Mouse (Mus musculus): ENCODE measurements around the gene Chit1. TPM values are rescaled to one million over a fixed set of nuclear protein-coding genes. Genes with fewer than 3 reads are reported as not detected.

The Chit1 gene
- polyA plus RNA-seq, 1 experiment from 2014 or later = 0.13 TPM

DNA sequence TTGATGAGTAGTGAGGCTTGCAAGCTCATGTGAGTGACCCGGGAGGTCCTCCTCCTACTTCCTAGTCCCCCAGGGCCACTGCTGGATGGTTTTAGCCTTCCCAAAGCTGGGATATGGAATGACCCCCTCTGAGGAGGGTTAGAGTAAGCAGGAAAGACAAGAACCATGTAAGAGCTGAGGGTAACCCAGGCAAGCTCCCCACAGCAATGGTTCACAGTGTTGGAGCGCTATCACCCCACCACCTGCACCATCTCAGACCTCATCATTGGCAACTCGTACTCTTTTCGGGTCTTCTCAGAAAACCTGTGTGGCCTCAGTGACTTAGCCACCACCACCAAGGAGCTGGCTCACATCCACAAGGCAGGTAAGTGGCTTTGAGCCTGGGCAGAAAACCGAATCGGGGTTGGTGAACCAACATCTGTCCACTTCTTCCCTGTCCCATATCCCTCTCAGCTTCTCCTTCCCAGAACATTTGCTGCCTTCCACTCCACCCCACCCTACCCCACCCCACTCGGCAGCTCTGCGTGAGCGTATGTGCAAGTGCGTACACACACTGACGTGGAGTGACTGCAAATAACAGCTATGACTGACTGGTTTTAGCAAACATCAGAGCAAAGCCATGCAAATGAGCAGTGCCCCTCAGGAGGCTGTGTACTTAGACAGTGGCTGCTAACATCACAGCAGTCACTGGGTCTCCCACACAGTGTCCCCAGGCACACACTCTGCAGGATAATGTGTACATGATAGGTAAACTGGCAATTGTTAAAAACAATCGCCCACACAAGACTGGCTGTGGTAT lies 87.4 kb downstream of the Chit1 start:
- Histone ChIP-seq H3K4me3 (ENCODE audit: low read depth, low read length) (no peak overlapping the region), H3K9me3 (replicated peaks; ENCODE audit: control insufficient read depth, low read length) (no peaks in the 10 kb centered on the region), H3K4me1 (ENCODE audit: control insufficient read depth, insufficient read depth, low read length) (peaks cover 10% of the 10 kb centered on the region; the same call in 1 of the 2 replicates), H3K27ac (ENCODE audit: low read depth, low read length) (no peak overlapping the region), H3K36me3 (ENCODE audit: control insufficient read depth, insufficient read depth, low read length) (no peaks in the 10 kb centered on the region), H3K9ac (ENCODE audit: low read length) (no peak overlapping the region), H3K4me2 (ENCODE audit: low read length) (no peak overlapping the region), H3K27me3 (replicated peaks; ENCODE audit: control insufficient read depth, insufficient read depth, low read length) (no peaks in the 10 kb centered on the region)
- ATAC-seq (no peak), DNase-seq (ENCODE audit: low spot score) (no peak)
- WGBS = 75% methylated on average over 12 of the region's 12 CpGs

DNA sequence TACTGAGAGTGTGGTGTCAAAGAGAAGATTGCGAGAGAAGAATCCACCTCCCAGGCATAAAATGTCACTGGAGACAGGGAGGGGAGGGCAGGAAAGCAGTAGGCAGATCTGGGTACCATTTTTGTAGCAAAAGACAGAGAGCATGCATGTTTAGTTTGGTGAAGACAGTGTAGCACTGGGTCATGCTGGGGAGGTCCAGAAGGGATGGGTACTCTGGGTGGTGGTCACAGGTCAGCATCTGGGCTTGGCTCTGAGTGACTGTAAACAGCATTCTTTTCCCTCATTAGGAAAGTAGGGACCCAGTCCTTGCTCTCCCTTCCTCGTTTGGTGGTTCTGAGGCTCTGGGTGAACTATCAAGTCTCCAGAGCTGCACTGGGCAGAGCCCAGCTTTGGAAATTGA lies 89.4 kb downstream of the Chit1 start:
- H3K9me3 ChIP-seq (replicated peaks; ENCODE audit: control insufficient read depth, low read length) = no peaks in the 10 kb centered on the region
- H3K4me2 ChIP-seq (ENCODE audit: low read length) = no peak overlapping the region
- no peak overlapping the region for H3K9ac ChIP-seq (ENCODE audit: low read length)
- H3K4me3 ChIP-seq (ENCODE audit: low read depth, low read length) = no peak overlapping the region
- WGBS = 69% methylated on average over 2 of the region's 2 CpGs
- no peak overlapping the region for H3K27ac ChIP-seq (ENCODE audit: low read depth, low read length)
- no peaks in the 10 kb centered on the region for H3K27me3 ChIP-seq (replicated peaks; ENCODE audit: control insufficient read depth, insufficient read depth, low read length)
- no peak for DNase-seq (ENCODE audit: low spot score)
- ATAC-seq = no peak
- peaks cover 5% of the 10 kb centered on the region; the same call in 1 of the 2 replicates for H3K4me1 ChIP-seq (ENCODE audit: control insufficient read depth, insufficient read depth, low read length)
- no peaks in the 10 kb centered on the region for H3K36me3 ChIP-seq (ENCODE audit: control insufficient read depth, insufficient read depth, low read length)

Other genes with a start within 250 kb of the Chit1 start
- gene Optc, start 203.2 kb upstream of the Chit1 start, polyA plus RNA-seq (2014; fragmentation: Nextera tagmentation; extraction: Ambion mirVana) = 2.4 and 3.4 TPM in 2 replicates
- gene Prelp, start 189.8 kb upstream of the Chit1 start, polyA plus RNA-seq (2014; fragmentation: Nextera tagmentation; extraction: Ambion mirVana) = 2.6 and 5.5 TPM in 2 replicates
- gene Fmod, start 74.0 kb upstream of the Chit1 start, polyA plus RNA-seq (2014; fragmentation: Nextera tagmentation; extraction: Ambion mirVana) = 3.3 and 7.7 TPM in 2 replicates
- 67.3 and 82.6 TPM in 2 replicates for gene Btg2, start 32.1 kb upstream of the Chit1 start, polyA plus RNA-seq (2014; fragmentation: Nextera tagmentation; extraction: Ambion mirVana)
- gene Chil1, start 70.9 kb downstream of the Chit1 start, polyA plus RNA-seq (2014; fragmentation: Nextera tagmentation; extraction: Ambion mirVana) = 2.5 and 3.7 TPM in 2 replicates
- gene Mybph, start 82.2 kb downstream of the Chit1 start, polyA plus RNA-seq (2014; fragmentation: Nextera tagmentation; extraction: Ambion mirVana) = 0.10 TPM in 1 of 2 replicates, not detected in the other
- 5.4 and 7.1 TPM in 2 replicates for gene Adora1, start 124.2 kb downstream of the Chit1 start, polyA plus RNA-seq (2014; fragmentation: Nextera tagmentation; extraction: Ambion mirVana)
- gene Myog, start 178.7 kb downstream of the Chit1 start, polyA plus RNA-seq (2014; fragmentation: Nextera tagmentation; extraction: Ambion mirVana) = not detected in 2 replicates
- gene Ppfia4, start 221.7 kb downstream of the Chit1 start, polyA plus RNA-seq (2014; fragmentation: Nextera tagmentation; extraction: Ambion mirVana) = 5.0 and 7.8 TPM in 2 replicates

All from forebrain, embryonic 14.5 days (tissue).